Mouse (Mus musculus): ENCODE measurements around the gene Xlr4a. TPM values are rescaled to one million over a fixed set of nuclear protein-coding genes. Genes with fewer than 3 reads are reported as not detected.
"Not testable (repeated sequence)": the region's sequence is repeated elsewhere in the genome, so short reads cannot be mapped to it uniquely, and the experiment has no call there.

The Xlr4a gene
- 1 to 10 TPM in 1 of 2 experiments, not detected in 1; 1.3 TPM for total RNA-seq (2021)
- long read RNA-seq, experiment 1, result 0 reads
- long read RNA-seq, experiment 2, partial matches to known transcripts, result 1 of 1 reads
- long read RNA-seq, experiment 2, other reads (novel, unspliced or antisense), result 0 of 1 reads

DNA sequence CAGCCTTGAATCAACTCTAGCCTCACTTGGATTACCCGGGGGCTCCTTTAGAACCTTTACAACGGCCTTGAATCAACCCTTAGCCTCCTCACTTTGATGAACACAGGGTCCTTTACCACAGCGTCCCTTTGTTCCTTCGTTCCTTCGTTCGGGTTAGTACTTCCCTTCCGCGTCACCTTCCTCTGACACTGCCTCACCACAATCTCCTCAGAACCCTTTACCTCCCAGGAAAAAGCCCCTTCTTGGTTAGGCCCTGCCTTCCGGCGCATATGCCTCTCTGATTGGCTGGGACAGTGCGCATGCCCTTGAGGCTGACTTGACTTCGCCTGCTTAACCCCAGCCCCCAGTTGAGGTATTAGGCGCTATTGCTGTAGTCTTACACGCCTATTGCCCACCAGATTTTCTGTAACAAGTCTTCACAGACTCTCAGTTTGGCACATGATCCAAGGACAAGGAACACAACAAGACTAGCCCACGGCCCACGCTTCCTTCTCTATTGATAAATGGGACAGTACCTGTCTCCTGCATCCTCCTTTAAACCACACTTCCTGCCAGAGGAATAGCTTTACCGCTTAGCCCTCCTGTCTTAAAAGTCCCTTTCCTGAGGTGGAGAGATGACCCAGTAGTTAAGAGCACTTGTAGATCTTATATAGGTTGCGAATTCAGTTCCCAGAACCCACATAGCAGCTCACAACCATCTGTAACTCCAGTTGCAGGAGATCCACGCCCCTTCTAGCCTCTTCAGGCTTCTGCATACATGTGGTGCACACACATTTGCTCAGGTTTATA is at the start of gene Xlr4a:
Xlr4a (minus strand) TSS at position 212 of the 789 bp plus-strand sequence.
- DNase-seq (ENCODE audit: low spot score in 2 of 2), result not testable (repeated sequence)

DNA sequence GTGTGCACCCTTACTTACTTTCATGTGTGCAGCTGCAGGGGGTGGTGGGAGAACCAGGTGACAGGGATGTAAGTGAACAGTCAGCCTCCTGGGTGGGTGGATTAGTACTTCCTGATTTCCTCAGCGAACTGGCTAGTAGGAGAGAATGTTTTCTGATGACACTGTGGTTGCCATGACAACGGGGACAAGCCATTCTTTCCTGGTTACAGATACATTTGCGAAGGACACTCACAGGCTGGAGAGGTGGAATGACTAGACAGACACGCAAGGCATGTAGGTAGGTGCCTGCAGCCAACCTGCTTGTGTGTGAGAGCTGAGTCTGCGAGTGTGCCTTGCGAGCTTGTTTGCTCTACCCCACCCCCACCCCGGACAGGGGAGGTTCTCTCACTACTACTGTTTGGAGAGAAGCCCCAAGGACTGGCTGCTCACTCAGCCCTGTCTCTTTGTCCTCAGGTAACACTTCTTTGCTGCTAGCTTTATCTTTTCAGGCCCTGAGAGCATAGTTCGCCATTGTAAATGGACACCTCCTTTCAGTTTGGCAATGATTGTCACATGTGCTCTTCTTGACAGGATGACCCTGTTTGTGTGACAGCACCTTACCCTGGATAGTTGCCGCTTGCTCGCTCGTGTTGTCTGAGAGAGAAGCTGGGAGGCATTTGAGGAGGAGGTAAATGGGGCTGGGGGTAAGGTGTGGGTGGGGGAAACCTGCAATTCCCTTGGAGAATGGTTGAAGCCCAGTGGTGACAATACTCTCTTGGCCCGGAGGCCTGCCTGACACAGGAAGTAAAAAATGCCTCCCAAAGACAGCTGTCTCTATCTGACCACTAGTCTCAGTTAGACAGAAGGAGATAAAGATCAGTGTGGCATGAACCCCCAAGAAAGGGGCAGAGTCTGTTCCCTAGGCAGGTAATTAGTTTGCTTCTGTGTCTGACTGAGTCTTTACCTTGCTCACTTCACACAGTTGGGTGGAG is 40.9 kb upstream of the Xlr4a start:
- not testable (repeated sequence) for DNase-seq (ENCODE audit: low spot score in 2 of 2)

DNA sequence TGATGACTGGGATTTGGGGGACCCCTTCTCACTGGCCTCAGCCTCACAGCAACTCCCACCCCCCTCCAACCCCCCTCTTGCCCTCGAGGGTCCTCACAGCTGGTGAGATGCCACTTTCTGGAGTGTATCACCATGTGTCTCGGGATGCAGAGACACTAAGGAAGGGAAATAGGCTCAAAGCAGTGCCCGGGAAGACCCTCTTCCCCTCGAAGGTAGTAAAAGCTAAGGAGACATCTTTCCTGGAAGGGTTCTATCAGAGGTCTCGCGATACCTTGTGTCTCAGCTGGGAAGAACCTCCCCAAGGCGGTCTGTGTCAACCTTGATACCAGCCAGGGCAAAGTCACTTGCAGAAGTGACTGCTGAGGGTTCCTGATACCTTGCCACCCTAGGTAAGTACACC is 34.5 kb upstream of the Xlr4a start, which contains the start of gene Gm14685:
Gm14685 (plus strand) TSS at position 301 of the 400 bp plus-strand sequence.
- not testable (repeated sequence) for DNase-seq (ENCODE audit: low spot score in 2 of 2)

- not testable (repeated sequence) for DNase-seq (ENCODE audit: low spot score in 2 of 2)
Measured at GRCm38 (mm10) chrX:73096941-73097508, 14.7 kb upstream of the Xlr4a start, which contains the start of gene Xlr3a. Xlr3a (minus strand) TSS chrX:73097095.

DNA sequence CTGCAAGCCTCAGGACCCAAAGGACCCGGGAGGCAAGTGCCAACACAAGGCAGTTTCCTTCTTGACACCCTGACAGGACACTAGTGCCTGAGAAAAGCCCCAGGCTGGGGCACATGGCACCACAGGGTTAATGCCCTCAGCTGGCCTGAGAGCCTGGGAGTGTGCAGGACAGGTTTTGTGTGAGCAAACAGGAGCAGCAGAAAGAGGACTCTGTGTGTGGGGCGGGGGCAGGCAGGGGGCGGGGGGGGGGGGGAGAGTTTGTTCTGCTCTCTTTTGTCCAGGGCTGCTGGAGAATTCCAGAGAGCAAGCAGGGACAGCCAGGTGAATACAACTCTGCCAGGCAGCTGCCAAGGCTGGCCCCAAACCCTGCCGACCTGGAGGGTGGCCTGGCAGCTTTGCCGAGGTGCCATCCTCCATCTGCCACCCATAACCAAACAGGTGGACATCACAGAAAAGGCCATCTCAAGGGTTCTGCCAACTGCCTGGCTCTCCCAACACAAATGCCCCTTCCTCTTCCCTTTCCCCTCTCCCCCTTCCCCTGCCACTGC is 15.4 kb downstream of the Xlr4a start:
- DNase-seq (ENCODE audit: low spot score in 2 of 2), result not testable (repeated sequence)

GRCm38 (mm10) chrX:73064415-73064793 is 17.9 kb downstream of the Xlr4a start, which contains the start of gene Pnma3:
Pnma3 (plus strand) TSS chrX:73064787.
- DNase-seq (ENCODE audit: low spot score in 2 of 2), result no peak

- no peak for DNase-seq (ENCODE audit: low spot score in 2 of 2)
Measured at GRCm38 (mm10) chrX:73063512-73064414, 18.5 kb downstream of the Xlr4a start.

GRCm38 (mm10) chrX:73062323-73062722 is 20.0 kb downstream of the Xlr4a start:
- no peak for DNase-seq (ENCODE audit: low spot score in 2 of 2)

- DNase-seq (ENCODE audit: low spot score in 2 of 2), result no peak
Measured at GRCm38 (mm10) chrX:73061528-73061927, 20.8 kb downstream of the Xlr4a start.

- peak; percentile 71 to 80 for DNase-seq (ENCODE audit: low spot score in 2 of 2)
Measured at GRCm38 (mm10) chrX:73053860-73054563, 28.3 kb downstream of the Xlr4a start.

DNA sequence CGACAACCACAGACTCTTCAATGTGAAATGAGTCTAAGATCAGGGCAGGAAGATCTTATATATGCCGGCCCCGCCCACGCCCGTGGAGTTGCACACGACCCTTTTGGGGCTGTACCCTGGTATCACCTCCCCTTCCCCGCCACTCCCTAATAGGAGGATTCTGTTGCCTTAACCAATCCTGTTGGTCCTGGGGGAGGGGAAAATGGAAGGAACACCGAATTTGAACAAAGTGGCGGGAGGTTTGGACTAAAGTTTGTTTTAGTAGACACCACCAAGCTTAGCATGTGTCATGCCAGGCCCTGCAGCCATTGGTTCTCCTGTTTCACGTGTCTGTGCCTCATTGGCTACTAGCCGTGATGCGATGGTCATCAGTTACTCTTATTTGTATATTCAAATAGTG is 42.6 kb downstream of the Xlr4a start:
- no peak for DNase-seq (ENCODE audit: low spot score in 2 of 2)

DNA sequence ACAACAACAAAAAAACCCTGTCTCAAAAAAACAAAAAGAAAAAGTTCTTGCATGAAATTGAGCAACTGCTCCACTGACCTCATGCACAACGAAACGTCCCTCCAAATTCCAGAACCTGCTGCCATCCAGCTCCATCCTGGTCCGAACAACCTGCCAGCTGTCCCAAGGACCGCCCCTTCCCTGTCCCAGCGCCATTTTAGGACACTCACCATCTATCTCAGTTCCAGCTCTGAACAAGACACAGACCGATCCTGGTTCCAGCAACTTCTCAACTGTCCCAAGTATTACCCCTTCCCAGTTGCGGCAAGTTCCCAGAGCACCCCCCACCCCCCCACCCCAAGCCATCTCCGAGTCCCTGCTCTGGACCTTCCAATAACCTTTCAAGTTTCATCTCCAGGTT is 43.4 kb downstream of the Xlr4a start:
- no peak for DNase-seq (ENCODE audit: low spot score in 2 of 2)

- no peak for DNase-seq (ENCODE audit: low spot score in 2 of 2)
Measured at GRCm38 (mm10) chrX:73037003-73037402, 45.3 kb downstream of the Xlr4a start, which contains the start of gene Pnma5. Pnma5 (minus strand) TSS chrX:73037103.

Other genes starting within 250 kb of the Xlr4a start
- gene Cetn2, start 164.1 kb downstream of the Xlr4a start, total RNA-seq (2021), result 10 to 100 TPM; 45.9 to 46.0 TPM
- 10 to 100 TPM; 25.2 to 25.5 TPM for gene Nsdhl, start 163.9 kb downstream of the Xlr4a start, total RNA-seq (2021)
- gene Zfp185, start 95.1 kb downstream of the Xlr4a start, total RNA-seq (2021), result 1 to 10 TPM; 5.3 to 7.2 TPM
- gene Pnma5, start 45.4 kb downstream of the Xlr4a start, total RNA-seq (2021), result under 1 TPM in 1 of 2 experiments, not detected in 1; 0.20 TPM
- gene Pnma3, start 17.7 kb downstream of the Xlr4a start, total RNA-seq (2021), result 1 to 10 TPM; 1.5 to 1.6 TPM
- gene Xlr3a, start 14.6 kb upstream of the Xlr4a start, total RNA-seq (2021), result 1 to 10 TPM; 1.5 to 2.5 TPM
- gene Gm14685, start 34.6 kb upstream of the Xlr4a start, total RNA-seq (2021), result under 1 TPM; 0.22 to 0.65 TPM
- gene Xlr5b, start 66.3 kb upstream of the Xlr4a start, total RNA-seq (2021), result under 1 TPM in 1 of 2 experiments, not detected in 1; 0.31 TPM
- gene DXBay18, start 67.0 kb upstream of the Xlr4a start, total RNA-seq (2021), result not detected
- not detected for gene Spin2d, start 94.5 kb upstream of the Xlr4a start, total RNA-seq (2021)
- 10 to 100 TPM in 1 of 2 experiments, 1 to 10 TPM in 1; 4.5 to 14.5 TPM for gene Xlr3b, start 109.7 kb upstream of the Xlr4a start, total RNA-seq (2021)
- gene Xlr4b, start 131.9 kb upstream of the Xlr4a start, total RNA-seq (2021), result 1 to 10 TPM in 1 of 2 experiments, under 1 TPM in 1; 0.53 to 1.7 TPM
- gene F8a, start 145.8 kb upstream of the Xlr4a start, total RNA-seq (2021), result 1 to 10 TPM; 9.0 to 9.8 TPM
- gene Xlr4c, start 160.7 kb upstream of the Xlr4a start, total RNA-seq (2021), result not detected
- under 1 TPM in 1 of 2 experiments, not detected in 1; 0.20 TPM for gene Xlr3c, start 182.9 kb upstream of the Xlr4a start, total RNA-seq (2021)
- gene Xlr5a, start 210.5 kb upstream of the Xlr4a start, total RNA-seq (2021), result not detected
- gene Xlr5c, start 210.5 kb upstream of the Xlr4a start, total RNA-seq (2021), result not detected